Mouse (Mus musculus): ENCODE results near the gene Vmn2r65.

Gene Vmn2r65

DNA sequence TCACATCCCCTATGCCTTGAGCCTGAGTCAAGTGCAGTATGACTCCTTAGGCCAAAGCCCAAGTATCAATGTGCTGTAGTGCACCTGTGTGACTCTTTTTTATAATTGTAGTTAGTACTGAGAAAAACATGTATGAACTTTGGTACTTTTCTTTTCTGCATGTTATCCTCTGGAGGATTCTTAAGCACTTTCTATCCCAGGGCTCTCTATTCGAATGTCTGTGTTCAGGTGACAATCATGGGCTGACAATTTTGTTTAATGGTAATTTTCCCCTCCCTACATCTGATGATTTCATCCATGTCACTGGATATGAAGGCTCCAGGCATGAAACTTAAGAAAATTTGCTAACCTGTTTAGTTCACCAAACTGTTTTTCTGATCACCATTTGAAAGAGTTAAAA lies at the start of gene Vmn2r65:
TSS of gene Vmn2r65 (minus strand) at position 101 of the 400 bp plus-strand sequence.
- no peak for DNase-seq (ENCODE audit: low spot score in 2 of 2)

- DNase-seq (ENCODE audit: low spot score in 2 of 2), result no peak
Observed at GRCm38 (mm10) chr7:85012168-85012567, 48.3 kb upstream of the Vmn2r65 start, which contains the start of gene Vmn2r66. Gene Vmn2r66, minus strand, starts transcription at chr7:85012268.

GRCm38 (mm10) chr7:84996694-84997093 lies 32.8 kb upstream of the Vmn2r65 start:
- DNase-seq (ENCODE audit: low spot score in 2 of 2), result no peak
